Mouse (Mus musculus) splenic B cell, adult 2 months (primary cell): ENCODE results near the gene Fbxw2.
"Not testable (repeated sequence)": the region's sequence is repeated elsewhere in the genome, so short reads cannot be mapped to it uniquely, and the experiment has no call there.

ENCODE experiments used
- DNase-seq: peaks from one replicate; pipeline ENCODE4 v3.0.0-alpha.2; 2011; ENCODE audit warnings: low read depth, low spot score
- H3K27me3 ChIP-seq: 2 replicates; pipeline ENCODE4 v1.6.1; 2012; ENCODE audit warnings: mild to moderate bottlenecking, low read length, moderate library complexity, mixed read lengths; ENCODE audit not compliant: control insufficient read depth, poor library complexity, insufficient read depth, severe bottlenecking
- H3K36me3 ChIP-seq: 2 replicates; pipeline ENCODE4 v1.6.1; 2012; ENCODE audit warnings: mild to moderate bottlenecking, low read length, moderate library complexity, mixed read lengths; ENCODE audit not compliant: control insufficient read depth, poor library complexity, insufficient read depth, severe bottlenecking

Gene Fbxw2

GRCm38 (mm10) chr2:34772252-34773235, 53.6 kb downstream of the Fbxw2 start:
- Histone ChIP-seq H3K27me3 (no peaks in the 10 kb centered on the region), H3K36me3 (peaks cover 23% of the 10 kb centered on the region)
- DNase-seq: peak; percentile 88

- peak; percentile 100 for DNase-seq
- Histone ChIP-seq H3K27me3 (no peaks in the 10 kb centered on the region), H3K36me3 (peaks cover 23% of the 10 kb centered on the region)
Measured at GRCm38 (mm10) chr2:34771368-34772226, 54.5 kb downstream of the Fbxw2 start, which contains the start of gene Hspa5. Gene Hspa5 (plus strand): TSS chr2:34771970.

DNA sequence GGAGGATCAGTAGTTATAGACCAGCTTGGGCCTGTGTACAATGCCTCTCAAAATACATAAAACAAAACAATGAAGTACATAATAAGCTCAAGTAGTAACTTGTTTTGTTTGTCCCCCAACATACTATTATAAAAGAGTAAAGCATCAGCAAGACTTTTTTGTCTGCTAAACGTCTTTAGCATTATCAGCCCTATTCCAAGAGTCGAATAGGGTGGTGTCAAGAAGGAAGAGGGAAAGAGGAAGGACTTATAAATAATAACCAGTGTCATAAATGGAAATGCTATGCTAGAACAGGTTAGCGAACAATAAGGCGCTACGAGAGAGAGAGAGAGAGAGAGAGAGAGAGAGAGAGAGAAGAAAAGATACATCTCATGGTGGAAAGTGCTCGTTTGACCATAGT, 55.2 kb downstream of the Fbxw2 start:
- peaks cover 21% of the 10 kb centered on the region for H3K36me3 ChIP-seq
- no peak for DNase-seq
- no peaks in the 10 kb centered on the region for H3K27me3 ChIP-seq

GRCm38 (mm10) chr2:34770049-34770448, 56.1 kb downstream of the Fbxw2 start:
- H3K36me3 ChIP-seq: peaks cover 15% of the 10 kb centered on the region
- DNase-seq: no peak
- H3K27me3 ChIP-seq: no peaks in the 10 kb centered on the region

GRCm38 (mm10) chr2:34764801-34765200, 61.3 kb downstream of the Fbxw2 start:
- no peak for DNase-seq
- Histone ChIP-seq H3K36me3 (no peaks in the 10 kb centered on the region), H3K27me3 (no peaks in the 10 kb centered on the region)

GRCm38 (mm10) chr2:34762872-34763271, 63.2 kb downstream of the Fbxw2 start:
- no peak for DNase-seq
- Histone ChIP-seq H3K27me3 (no peaks in the 10 kb centered on the region), H3K36me3 (no peaks in the 10 kb centered on the region)

GRCm38 (mm10) chr2:34762174-34762573, 63.9 kb downstream of the Fbxw2 start:
- Histone ChIP-seq H3K36me3 (no peaks in the 10 kb centered on the region), H3K27me3 (no peaks in the 10 kb centered on the region)
- no peak for DNase-seq

GRCm38 (mm10) chr2:34761272-34761671, 64.8 kb downstream of the Fbxw2 start:
- not testable (repeated sequence) for H3K27me3 ChIP-seq, H3K36me3 ChIP-seq, DNase-seq

- DNase-seq: no peak
- Histone ChIP-seq H3K36me3 (no peaks in the 10 kb centered on the region), H3K27me3 (no peaks in the 10 kb centered on the region)
Measured at GRCm38 (mm10) chr2:34757341-34757740, 68.8 kb downstream of the Fbxw2 start.

- Histone ChIP-seq H3K27me3 (no peaks in the 10 kb centered on the region), H3K36me3 (no peaks in the 10 kb centered on the region)
- DNase-seq: peak; percentile 52
Measured at GRCm38 (mm10) chr2:34754551-34755358, 71.4 kb downstream of the Fbxw2 start, which contains the start of gene Gapvd1. Gene Gapvd1 (minus strand): TSS chr2:34755232.
